Mouse (Mus musculus): ENCODE data around the gene Ret. TPM values are rescaled to one million over a fixed set of nuclear protein-coding genes. Genes with fewer than 3 reads are reported as not detected.

Ret gene
- polyA plus RNA-seq, 1 experiment from 2014 or later, result 15.1 TPM

GRCm38 (mm10) chr6:118180085-118180423 is 17.5 kb downstream of the Ret start:
- Histone ChIP-seq H3K9ac (replicated peaks; ENCODE audit: low read length) (no peak overlapping the region), H3K27ac (ENCODE audit: low read length) (no peak overlapping the region), H3K27me3 (ENCODE audit: insufficient read depth, low read length) (no peaks in the 10 kb centered on the region), H3K4me3 (ENCODE audit: low read length) (no peak overlapping the region), H3K36me3 (ENCODE audit: insufficient read depth, low read length) (no peaks in the 10 kb centered on the region), H3K4me1 (ENCODE audit: insufficient read depth, low read length) (no peaks in the 10 kb centered on the region), H3K4me2 (replicated peaks; ENCODE audit: low read depth, low read length) (no peak overlapping the region), H3K9me3 (ENCODE audit: low read length) (no peaks in the 10 kb centered on the region)
- WGBS, result 77% methylated on average over 12 of the region's 12 CpGs
- peak; percentile 24 for ATAC-seq (ENCODE audit: low FRiP score, low TSS enrichment)

GRCm38 (mm10) chr6:118179316-118180084 is 18.0 kb downstream of the Ret start:
- ATAC-seq (ENCODE audit: low FRiP score, low TSS enrichment), result peak; percentile 79

GRCm38 (mm10) chr6:118173975-118174328 is 23.6 kb downstream of the Ret start:
- ATAC-seq (ENCODE audit: low FRiP score, low TSS enrichment), result no peak; the same call in 1 of the 2 replicates
- 0 out of 2 replicates have a peak overlapping the region, but pooled peaks have one; percentile 26 for H3K27ac ChIP-seq (ENCODE audit: low read length)
- H3K4me3 ChIP-seq (ENCODE audit: low read length), result no peak overlapping the region
- H3K4me2 ChIP-seq (replicated peaks; ENCODE audit: low read depth, low read length), result no peak overlapping the region
- H3K9ac ChIP-seq (replicated peaks; ENCODE audit: low read length), result no peak overlapping the region
- H3K4me1 ChIP-seq (ENCODE audit: insufficient read depth, low read length), result 0 out of 2 replicates have a peak, but pooled peaks cover 7% of the 10 kb centered on the region
- no peaks in the 10 kb centered on the region for H3K36me3 ChIP-seq (ENCODE audit: insufficient read depth, low read length)
- H3K9me3 ChIP-seq (ENCODE audit: low read length), result no peaks in the 10 kb centered on the region
- H3K27me3 ChIP-seq (ENCODE audit: insufficient read depth, low read length), result no peaks in the 10 kb centered on the region
- WGBS, result 41% methylated on average over 5 of the region's 5 CpGs

More at GRCm38 (mm10) chr6:118179316-118180084, 18.0 kb downstream of the Ret start:
- H3K27ac ChIP-seq (ENCODE audit: low read length), result no peak overlapping the region
- H3K4me1 ChIP-seq (ENCODE audit: insufficient read depth, low read length), result no peaks in the 10 kb centered on the region
- no peaks in the 10 kb centered on the region for H3K27me3 ChIP-seq (ENCODE audit: insufficient read depth, low read length)
- H3K9ac ChIP-seq (replicated peaks; ENCODE audit: low read length), result no peak overlapping the region
- H3K4me2 ChIP-seq (replicated peaks; ENCODE audit: low read depth, low read length), result no peak overlapping the region
- no peaks in the 10 kb centered on the region for H3K9me3 ChIP-seq (ENCODE audit: low read length)
- H3K4me3 ChIP-seq (ENCODE audit: low read length), result no peak overlapping the region
- no peaks in the 10 kb centered on the region for H3K36me3 ChIP-seq (ENCODE audit: insufficient read depth, low read length)
- 61% methylated on average over 13 of the region's 13 CpGs for WGBS

GRCm38 (mm10) chr6:118173251-118173974 is 24.1 kb downstream of the Ret start:
- Histone ChIP-seq H3K36me3 (ENCODE audit: insufficient read depth, low read length) (no peaks in the 10 kb centered on the region), H3K9me3 (ENCODE audit: low read length) (no peaks in the 10 kb centered on the region), H3K27ac (ENCODE audit: low read length) (0 out of 2 replicates have a peak overlapping the region, but pooled peaks have one; percentile 26), H3K27me3 (ENCODE audit: insufficient read depth, low read length) (no peaks in the 10 kb centered on the region), H3K4me2 (replicated peaks; ENCODE audit: low read depth, low read length) (no peak overlapping the region), H3K4me1 (ENCODE audit: insufficient read depth, low read length) (0 out of 2 replicates have a peak, but pooled peaks cover 7% of the 10 kb centered on the region), H3K4me3 (ENCODE audit: low read length) (no peak overlapping the region), H3K9ac (replicated peaks; ENCODE audit: low read length) (no peak overlapping the region)
- 86% methylated on average over 18 of the region's 18 CpGs for WGBS
- ATAC-seq (ENCODE audit: low FRiP score, low TSS enrichment), result no peak

- H3K9me3 ChIP-seq (ENCODE audit: low read length), result no peaks in the 10 kb centered on the region
- 91% methylated on average over 7 of the region's 7 CpGs for WGBS
- no peak for ATAC-seq (ENCODE audit: low FRiP score, low TSS enrichment)
Observed at GRCm38 (mm10) chr6:118171386-118171785, 26.1 kb downstream of the Ret start.

GRCm38 (mm10) chr6:118168106-118168505 is 29.4 kb downstream of the Ret start:
- Histone ChIP-seq H3K36me3 (ENCODE audit: insufficient read depth, low read length) (no peaks in the 10 kb centered on the region), H3K9me3 (ENCODE audit: low read length) (no peaks in the 10 kb centered on the region), H3K4me3 (ENCODE audit: low read length) (no peak overlapping the region), H3K4me1 (ENCODE audit: insufficient read depth, low read length) (no peaks in the 10 kb centered on the region), H3K9ac (replicated peaks; ENCODE audit: low read length) (no peak overlapping the region), H3K27ac (ENCODE audit: low read length) (no peak overlapping the region), H3K27me3 (ENCODE audit: insufficient read depth, low read length) (no peaks in the 10 kb centered on the region), H3K4me2 (replicated peaks; ENCODE audit: low read depth, low read length) (no peak overlapping the region)
- ATAC-seq (ENCODE audit: low FRiP score, low TSS enrichment), result no peak
- 87% methylated on average over 14 of the region's 14 CpGs for WGBS

More at GRCm38 (mm10) chr6:118171386-118171785, 26.1 kb downstream of the Ret start:
- Histone ChIP-seq H3K9ac (replicated peaks; ENCODE audit: low read length) (no peak overlapping the region), H3K27me3 (ENCODE audit: insufficient read depth, low read length) (no peaks in the 10 kb centered on the region), H3K4me1 (ENCODE audit: insufficient read depth, low read length) (0 out of 2 replicates have a peak, but pooled peaks cover 7% of the 10 kb centered on the region), H3K27ac (ENCODE audit: low read length) (no peak overlapping the region), H3K4me2 (replicated peaks; ENCODE audit: low read depth, low read length) (no peak overlapping the region), H3K36me3 (ENCODE audit: insufficient read depth, low read length) (no peaks in the 10 kb centered on the region), H3K4me3 (ENCODE audit: low read length) (no peak overlapping the region)

GRCm38 (mm10) chr6:118167013-118167412 is 30.5 kb downstream of the Ret start:
- 87% methylated on average over 9 of the region's 9 CpGs for WGBS
- H3K9ac ChIP-seq (replicated peaks; ENCODE audit: low read length), result no peak overlapping the region
- no peak overlapping the region for H3K27ac ChIP-seq (ENCODE audit: low read length)
- no peaks in the 10 kb centered on the region for H3K36me3 ChIP-seq (ENCODE audit: insufficient read depth, low read length)
- no peak for ATAC-seq (ENCODE audit: low FRiP score, low TSS enrichment)
- no peak overlapping the region for H3K4me3 ChIP-seq (ENCODE audit: low read length)
- H3K4me2 ChIP-seq (replicated peaks; ENCODE audit: low read depth, low read length), result no peak overlapping the region
- no peaks in the 10 kb centered on the region for H3K4me1 ChIP-seq (ENCODE audit: insufficient read depth, low read length)
- no peaks in the 10 kb centered on the region for H3K9me3 ChIP-seq (ENCODE audit: low read length)
- no peaks in the 10 kb centered on the region for H3K27me3 ChIP-seq (ENCODE audit: insufficient read depth, low read length)

- H3K4me3 ChIP-seq (ENCODE audit: low read length), result no peak overlapping the region
- no peak overlapping the region for H3K9ac ChIP-seq (replicated peaks; ENCODE audit: low read length)
- no peaks in the 10 kb centered on the region for H3K4me1 ChIP-seq (ENCODE audit: insufficient read depth, low read length)
- WGBS, result 71% methylated on average over 1 of the region's 1 CpGs
- no peaks in the 10 kb centered on the region for H3K36me3 ChIP-seq (ENCODE audit: insufficient read depth, low read length)
- no peak overlapping the region for H3K4me2 ChIP-seq (replicated peaks; ENCODE audit: low read depth, low read length)
- H3K27me3 ChIP-seq (ENCODE audit: insufficient read depth, low read length), result no peaks in the 10 kb centered on the region
- no peaks in the 10 kb centered on the region for H3K9me3 ChIP-seq (ENCODE audit: low read length)
- H3K27ac ChIP-seq (ENCODE audit: low read length), result no peak overlapping the region
- ATAC-seq (ENCODE audit: low FRiP score, low TSS enrichment), result no peak
Observed at GRCm38 (mm10) chr6:118165516-118165915, 32.0 kb downstream of the Ret start.

GRCm38 (mm10) chr6:118164691-118165090 is 32.8 kb downstream of the Ret start:
- no peak for ATAC-seq (ENCODE audit: low FRiP score, low TSS enrichment)
- H3K36me3 ChIP-seq (ENCODE audit: insufficient read depth, low read length), result no peaks in the 10 kb centered on the region

GRCm38 (mm10) chr6:118163086-118163485 is 34.4 kb downstream of the Ret start:
- no peak overlapping the region for H3K9ac ChIP-seq (replicated peaks; ENCODE audit: low read length)
- no peaks in the 10 kb centered on the region for H3K4me1 ChIP-seq (ENCODE audit: insufficient read depth, low read length)
- WGBS, result 85% methylated on average over 2 of the region's 2 CpGs
- no peak overlapping the region for H3K27ac ChIP-seq (ENCODE audit: low read length)
- no peaks in the 10 kb centered on the region for H3K36me3 ChIP-seq (ENCODE audit: insufficient read depth, low read length)
- H3K9me3 ChIP-seq (ENCODE audit: low read length), result no peaks in the 10 kb centered on the region
- no peaks in the 10 kb centered on the region for H3K27me3 ChIP-seq (ENCODE audit: insufficient read depth, low read length)
- ATAC-seq (ENCODE audit: low FRiP score, low TSS enrichment), result no peak
- H3K4me2 ChIP-seq (replicated peaks; ENCODE audit: low read depth, low read length), result no peak overlapping the region
- no peak overlapping the region for H3K4me3 ChIP-seq (ENCODE audit: low read length)

More at GRCm38 (mm10) chr6:118164691-118165090, 32.8 kb downstream of the Ret start:
- Histone ChIP-seq H3K4me3 (ENCODE audit: low read length) (no peak overlapping the region), H3K9ac (replicated peaks; ENCODE audit: low read length) (no peak overlapping the region), H3K4me2 (replicated peaks; ENCODE audit: low read depth, low read length) (no peak overlapping the region), H3K27me3 (ENCODE audit: insufficient read depth, low read length) (no peaks in the 10 kb centered on the region), H3K27ac (ENCODE audit: low read length) (no peak overlapping the region), H3K4me1 (ENCODE audit: insufficient read depth, low read length) (no peaks in the 10 kb centered on the region), H3K9me3 (ENCODE audit: low read length) (no peaks in the 10 kb centered on the region)
- 67% methylated on average over 8 of the region's 8 CpGs for WGBS
